Mouse (Mus musculus): Measurements from ENCODE around the gene Zfand3. TPM values are rescaled to one million over a fixed set of nuclear protein-coding genes. Genes with fewer than 3 reads are reported as not detected.

Zfand3 gene
- 131 and 145 TPM in 2 replicates for polyA plus RNA-seq (2012; rRNA removed)

- peak; percentile 97 for DNase-seq (ENCODE audit: low spot score)
Measured at GRCm38 (mm10) chr17:30004203-30005102, at the start of gene Zfand3. Gene Zfand3 (plus strand): TSS chr17:30004733.

GRCm38 (mm10) chr17:29955880-29956279, 48.7 kb upstream of the Zfand3 start:
- DNase-seq (ENCODE audit: low spot score), result no peak

- DNase-seq (ENCODE audit: low spot score), result no peak
Measured at GRCm38 (mm10) chr17:29963730-29964259, 40.7 kb upstream of the Zfand3 start.

- DNase-seq (ENCODE audit: low spot score), result no peak
Measured at GRCm38 (mm10) chr17:29965506-29965905, 39.0 kb upstream of the Zfand3 start.

- DNase-seq (ENCODE audit: low spot score), result no peak
Measured at GRCm38 (mm10) chr17:29970037-29970555, 34.4 kb upstream of the Zfand3 start, which contains the start of gene Mdga1. Gene Mdga1 (minus strand): TSS chr17:29970087.

- no peak for DNase-seq (ENCODE audit: low spot score)
Measured at GRCm38 (mm10) chr17:29971761-29972432, 32.6 kb upstream of the Zfand3 start.

- no peak for DNase-seq (ENCODE audit: low spot score)
Measured at GRCm38 (mm10) chr17:29973226-29973625, 31.3 kb upstream of the Zfand3 start.

- DNase-seq (ENCODE audit: low spot score), result peak; percentile 75
Measured at GRCm38 (mm10) chr17:29975731-29976130, 28.8 kb upstream of the Zfand3 start.

GRCm38 (mm10) chr17:29979020-29979419, 25.5 kb upstream of the Zfand3 start:
- no peak for DNase-seq (ENCODE audit: low spot score)

GRCm38 (mm10) chr17:29979841-29980240, 24.7 kb upstream of the Zfand3 start:
- DNase-seq (ENCODE audit: low spot score), result no peak

GRCm38 (mm10) chr17:29981568-29981967, 23.0 kb upstream of the Zfand3 start:
- no peak for DNase-seq (ENCODE audit: low spot score)

GRCm38 (mm10) chr17:29983190-29983589, 21.3 kb upstream of the Zfand3 start:
- no peak for DNase-seq (ENCODE audit: low spot score)

- no peak for DNase-seq (ENCODE audit: low spot score)
Measured at GRCm38 (mm10) chr17:29984931-29985330, 19.6 kb upstream of the Zfand3 start.

GRCm38 (mm10) chr17:29985534-29985933, 19.0 kb upstream of the Zfand3 start:
- no peak for DNase-seq (ENCODE audit: low spot score)

- DNase-seq (ENCODE audit: low spot score), result no peak
Measured at GRCm38 (mm10) chr17:29988141-29988540, 16.4 kb upstream of the Zfand3 start.

- DNase-seq (ENCODE audit: low spot score), result no peak
Measured at GRCm38 (mm10) chr17:29989653-29990052, 14.9 kb upstream of the Zfand3 start.

GRCm38 (mm10) chr17:29990136-29990535, 14.4 kb upstream of the Zfand3 start:
- DNase-seq (ENCODE audit: low spot score), result no peak

GRCm38 (mm10) chr17:29990845-29991244, 13.7 kb upstream of the Zfand3 start:
- no peak for DNase-seq (ENCODE audit: low spot score)

- DNase-seq (ENCODE audit: low spot score), result no peak
Measured at GRCm38 (mm10) chr17:29993488-29993887, 11.0 kb upstream of the Zfand3 start.

- no peak for DNase-seq (ENCODE audit: low spot score)
Measured at GRCm38 (mm10) chr17:29994011-29994410, 10.5 kb upstream of the Zfand3 start.

- DNase-seq (ENCODE audit: low spot score), result no peak
Measured at GRCm38 (mm10) chr17:29994459-29994858, 10.1 kb upstream of the Zfand3 start.

GRCm38 (mm10) chr17:29995986-29996385, 8.5 kb upstream of the Zfand3 start:
- DNase-seq (ENCODE audit: low spot score), result no peak

Measured in urinary bladder, adult 2 months (tissue).